Mouse (Mus musculus) E14TG2a.4 (cell line): Measurements from ENCODE around the gene Selenbp1.

Experiments used
- H3K27me3 ChIP-seq: 2 replicates; pipeline ENCODE4 v1.6.1; 2014; ENCODE audit warnings: low read length, control low read depth; ENCODE audit not compliant: insufficient read depth
- H3K36me3 ChIP-seq: 2 replicates; pipeline ENCODE4 v1.6.1; 2014; ENCODE audit warnings: low read length, control low read depth; ENCODE audit not compliant: insufficient read depth
- H3K4me1 ChIP-seq: replicated peaks from 2 replicates; pipeline ENCODE4 v1.6.1; 2014; ENCODE audit warnings: low read depth, low read length, control low read depth
- H3K4me3 ChIP-seq: replicated peaks from 2 replicates; pipeline ENCODE4 v1.5.1; 2014; ENCODE audit warnings: mild to moderate bottlenecking, low read length
- H3K9me3 ChIP-seq: 2 replicates; pipeline ENCODE4 v1.6.1; 2014; ENCODE audit warnings: low read length, control low read depth
- CTCF ChIP-seq: conservative IDR thresholded peaks from 2 replicates; pipeline ENCODE4 v1.5.1; 2014; ENCODE audit warnings: low read length
- NANOG ChIP-seq: IDR thresholded peaks from 2 replicates; pipeline ENCODE4 v1.6.1; 2014; ENCODE audit warnings: borderline replicate concordance, low read length, mixed read lengths
- POU5F1 ChIP-seq: IDR thresholded peaks from 2 replicates; pipeline ENCODE4 v1.6.1; 2014; ENCODE audit warnings: low read length, borderline replicate concordance

Selenbp1 gene

DNA sequence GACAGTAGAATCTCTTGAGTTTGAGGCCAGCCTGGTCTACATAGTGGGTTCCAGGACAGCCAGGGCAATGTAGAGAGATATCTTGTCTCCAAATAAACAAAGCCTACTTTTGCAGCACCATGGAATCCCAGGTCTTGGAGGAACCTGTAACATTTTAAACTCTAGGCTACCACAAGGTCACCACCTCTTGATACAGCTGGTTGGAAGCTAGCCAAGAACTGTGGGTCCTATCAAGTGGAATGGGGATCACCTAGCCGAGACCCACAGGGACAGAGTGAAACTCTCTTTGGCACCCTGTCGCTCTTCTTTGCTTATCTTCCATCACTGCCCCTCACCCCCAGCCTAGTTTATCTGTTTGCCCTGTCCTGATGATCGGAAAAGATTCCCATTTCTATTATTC lies 39.7 kb downstream of the Selenbp1 start:
- Histone ChIP-seq H3K27me3 (no peaks in the 10 kb centered on the region), H3K36me3 (peaks cover 11% of the 10 kb centered on the region), H3K4me3 (no peak overlapping the region), H3K4me1 (peaks cover 35% of the 10 kb centered on the region), H3K9me3 (no peaks in the 10 kb centered on the region)
- no peak for TF ChIP-seq CTCF
- no peak for TF ChIP-seq NANOG
- no peak for TF ChIP-seq POU5F1

DNA sequence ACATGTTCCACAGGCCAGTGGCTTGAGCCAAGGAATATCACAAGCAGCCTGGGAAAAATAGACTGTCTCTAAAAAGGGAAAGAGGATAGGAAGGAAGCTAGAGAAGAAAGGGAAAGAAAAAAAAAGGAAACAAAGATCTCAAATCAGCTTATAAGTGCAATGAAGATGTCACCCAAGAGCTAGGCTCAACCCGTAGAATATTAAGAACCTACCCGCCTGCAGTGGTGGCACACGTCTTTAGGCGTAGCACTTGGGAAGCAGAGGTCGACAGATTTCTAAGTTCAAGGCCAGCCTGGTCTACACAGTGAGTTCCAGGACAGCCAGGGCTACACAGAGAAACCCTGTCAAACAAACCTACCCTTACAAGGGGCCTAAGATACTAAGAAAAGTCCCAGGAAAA lies 40.8 kb downstream of the Selenbp1 start:
- Histone ChIP-seq H3K4me1 (peaks cover 27% of the 10 kb centered on the region), H3K4me3 (peak overlapping the region; percentile 95), H3K9me3 (no peaks in the 10 kb centered on the region), H3K27me3 (no peaks in the 10 kb centered on the region), H3K36me3 (peaks cover 22% of the 10 kb centered on the region)
- TF ChIP-seq CTCF: no peak
- TF ChIP-seq POU5F1: no peak
- TF ChIP-seq NANOG: no peak

DNA sequence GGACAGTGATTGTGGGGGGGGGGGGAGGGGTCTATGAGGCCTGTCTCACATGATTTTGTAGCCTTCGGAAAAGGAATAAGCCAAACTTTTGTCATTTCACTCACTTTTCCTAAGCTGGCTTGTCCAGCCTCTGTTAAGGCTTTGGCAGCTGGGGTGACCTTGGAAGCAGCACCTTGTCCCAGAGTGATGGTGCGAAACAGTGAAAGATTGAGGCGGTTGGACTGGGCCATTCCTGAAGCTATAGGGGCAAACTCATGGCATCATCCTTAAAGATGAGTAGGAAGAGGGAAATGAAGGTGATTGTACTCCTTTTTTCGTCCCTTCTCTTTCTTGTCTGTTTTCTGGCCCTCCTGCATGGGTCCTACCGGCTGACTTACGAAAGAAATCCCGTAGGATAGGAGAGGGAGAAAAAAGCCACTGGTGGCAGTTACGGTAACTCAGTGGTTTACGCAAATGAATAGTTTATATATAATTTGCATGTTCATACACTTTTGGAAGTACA lies 41.2 kb downstream of the Selenbp1 start:
- Histone ChIP-seq H3K36me3 (peaks cover 22% of the 10 kb centered on the region), H3K9me3 (no peaks in the 10 kb centered on the region), H3K27me3 (no peaks in the 10 kb centered on the region), H3K4me3 (peak overlapping the region; percentile 95), H3K4me1 (peaks cover 26% of the 10 kb centered on the region)
- TF ChIP-seq CTCF (no peak), NANOG (no peak), POU5F1 (no peak)

DNA sequence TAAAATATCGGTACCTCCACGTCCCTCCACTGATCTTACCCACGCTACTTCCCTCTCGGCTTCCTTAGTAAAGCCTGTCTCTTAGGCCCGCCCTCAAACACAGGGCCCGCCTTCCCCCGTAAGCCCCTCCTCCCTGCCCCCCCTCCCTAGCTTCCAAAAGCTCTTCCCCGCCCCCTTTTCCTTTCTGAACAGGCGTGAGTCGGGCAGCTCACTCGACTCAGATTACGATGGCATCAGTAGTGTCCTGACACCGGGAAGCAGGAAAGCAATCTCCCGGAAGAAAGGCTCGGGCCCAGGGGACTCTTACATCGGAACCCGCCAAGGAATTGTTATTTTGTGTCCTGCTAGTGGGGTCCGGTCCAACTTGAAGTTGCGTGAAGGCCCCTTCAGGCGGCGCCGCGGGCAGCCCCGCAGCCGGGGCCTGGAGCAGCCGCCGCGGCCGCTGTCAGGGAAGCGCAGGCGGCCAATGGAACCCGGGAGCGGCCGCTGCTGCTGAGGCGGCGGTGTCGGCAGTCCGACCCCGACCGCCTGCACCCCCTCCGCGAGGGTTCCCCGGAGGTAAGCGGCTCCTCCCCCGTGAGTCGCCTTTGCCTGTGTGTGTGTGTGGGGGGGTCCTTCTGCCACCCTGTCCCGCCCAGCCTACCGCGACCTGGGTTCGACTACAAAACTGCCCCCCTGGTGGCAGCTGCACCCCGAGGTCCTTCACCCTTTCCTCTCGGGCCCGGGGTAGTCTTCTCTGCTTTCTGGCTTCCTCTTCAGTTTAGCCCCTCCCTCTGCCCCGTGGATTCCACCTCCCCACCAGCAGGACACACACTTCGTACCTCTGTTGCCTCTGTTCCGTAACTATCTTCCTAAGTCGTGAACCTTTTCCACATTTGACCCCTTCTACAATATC lies 41.9 kb downstream of the Selenbp1 start, which contains the start of gene Pi4kb:
Gene Pi4kb (plus strand): TSS at position 204 of the 895 bp plus-strand sequence.
- Histone ChIP-seq H3K36me3 (peaks cover 27% of the 10 kb centered on the region), H3K27me3 (no peaks in the 10 kb centered on the region), H3K4me1 (peaks cover 26% of the 10 kb centered on the region), H3K9me3 (no peaks in the 10 kb centered on the region), H3K4me3 (peak within 1 kb of the TSS; percentile 95)
- TF ChIP-seq NANOG (no peak), CTCF (0 out of 2 replicates have a peak, but pooled peaks have one; percentile 8), POU5F1 (no peak)

DNA sequence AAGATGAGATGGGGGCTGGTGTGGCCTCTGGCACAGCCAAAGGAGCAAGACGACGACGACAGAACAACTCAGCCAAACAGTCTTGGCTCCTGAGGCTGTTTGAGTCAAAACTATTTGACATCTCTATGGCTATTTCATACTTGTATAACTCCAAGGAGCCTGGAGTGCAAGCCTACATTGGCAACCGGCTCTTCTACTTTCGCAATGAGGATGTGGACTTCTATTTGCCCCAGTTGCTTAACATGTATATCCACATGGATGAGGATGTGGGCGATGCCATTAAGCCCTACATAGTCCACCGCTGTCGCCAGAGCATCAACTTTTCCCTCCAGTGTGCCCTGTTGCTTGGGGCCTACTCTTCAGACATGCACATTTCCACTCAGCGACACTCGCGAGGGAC lies 51.5 kb downstream of the Selenbp1 start:
- H3K27me3 ChIP-seq: no peaks in the 10 kb centered on the region
- peaks cover 32% of the 10 kb centered on the region for H3K4me1 ChIP-seq
- no peak for TF ChIP-seq NANOG
- TF ChIP-seq CTCF: no peak
- TF ChIP-seq POU5F1: no peak
- no peak overlapping the region for H3K4me3 ChIP-seq
- H3K36me3 ChIP-seq: peaks cover 80% of the 10 kb centered on the region
- no peaks in the 10 kb centered on the region for H3K9me3 ChIP-seq

DNA sequence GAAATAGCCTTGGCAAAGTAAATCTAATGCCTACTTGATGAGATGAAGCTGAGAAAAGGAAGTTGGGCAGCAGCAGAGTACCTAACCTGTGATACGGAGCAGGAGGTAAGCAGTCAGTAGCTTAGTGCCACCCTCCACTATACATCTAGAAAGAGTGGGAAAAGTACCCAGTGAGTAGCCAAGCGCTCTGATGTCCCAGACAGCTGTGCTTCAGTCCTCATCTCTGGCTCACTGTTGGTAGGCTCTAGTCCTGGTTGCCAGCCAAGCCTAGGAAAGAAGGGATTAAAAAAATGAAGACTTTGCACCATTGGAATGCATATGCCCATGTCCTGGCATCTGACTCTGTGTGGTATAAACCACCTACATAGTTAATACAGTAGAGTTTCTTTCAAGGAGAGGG lies 52.7 kb downstream of the Selenbp1 start:
- no peaks in the 10 kb centered on the region for H3K27me3 ChIP-seq
- no peaks in the 10 kb centered on the region for H3K9me3 ChIP-seq
- peaks cover 79% of the 10 kb centered on the region for H3K36me3 ChIP-seq
- H3K4me3 ChIP-seq: no peak overlapping the region
- TF ChIP-seq POU5F1: no peak
- no peak for TF ChIP-seq CTCF
- TF ChIP-seq NANOG: no peak
- peaks cover 36% of the 10 kb centered on the region for H3K4me1 ChIP-seq

DNA sequence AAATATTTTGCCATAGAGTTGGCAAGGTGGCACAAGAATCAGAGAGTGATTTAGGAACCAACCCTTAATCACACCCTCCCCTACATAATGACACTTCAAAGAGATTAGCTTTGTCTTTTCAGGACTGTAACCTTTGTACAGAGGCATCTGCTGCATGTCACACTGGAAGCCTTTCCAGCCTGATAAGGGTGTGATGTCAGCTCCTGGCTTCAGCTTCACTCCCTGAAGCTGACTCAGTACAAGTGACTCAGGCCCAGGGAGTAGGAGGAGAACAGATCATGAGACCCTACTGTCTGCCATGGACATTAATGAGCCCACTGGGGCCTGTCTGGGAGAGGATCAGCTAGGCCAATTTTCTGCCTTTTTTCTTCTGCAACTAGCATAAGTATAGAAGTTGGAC lies 54.7 kb downstream of the Selenbp1 start:
- Histone ChIP-seq H3K4me3 (no peak overlapping the region), H3K36me3 (peaks cover 77% of the 10 kb centered on the region), H3K9me3 (no peaks in the 10 kb centered on the region), H3K4me1 (peaks cover 22% of the 10 kb centered on the region), H3K27me3 (no peaks in the 10 kb centered on the region)
- no peak for TF ChIP-seq CTCF
- TF ChIP-seq POU5F1: no peak
- TF ChIP-seq NANOG: no peak

DNA sequence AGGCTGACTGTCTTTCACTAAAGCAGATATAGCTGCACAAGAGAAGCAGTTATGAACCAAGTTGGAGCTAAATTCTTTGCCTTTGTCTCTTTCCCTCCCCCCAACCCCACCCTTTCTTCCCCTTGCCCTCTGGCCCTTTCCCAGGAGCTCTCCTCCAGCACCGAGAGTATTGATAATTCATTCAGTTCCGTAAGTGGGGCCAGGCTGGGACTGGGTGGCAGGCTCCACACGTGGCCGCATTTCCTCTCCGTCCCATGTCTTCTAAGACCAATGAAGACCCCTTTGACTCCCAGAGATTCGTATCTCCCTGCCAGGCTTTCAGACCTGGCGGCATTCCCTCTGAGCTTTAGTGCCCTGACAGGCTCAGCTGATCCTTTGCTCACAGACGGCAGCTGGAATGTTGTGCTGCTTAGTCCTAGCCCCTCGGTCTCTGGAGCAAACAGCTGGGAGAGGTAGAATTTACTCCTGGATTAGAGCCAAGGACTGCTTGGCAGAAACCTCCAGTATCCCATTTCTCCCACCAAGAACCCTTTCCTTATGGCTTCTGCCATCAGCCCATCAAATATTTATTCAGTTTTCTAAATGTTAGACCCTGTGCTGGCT lies 56.4 kb downstream of the Selenbp1 start:
- Histone ChIP-seq H3K9me3 (no peaks in the 10 kb centered on the region), H3K4me3 (no peak overlapping the region), H3K4me1 (peaks cover 17% of the 10 kb centered on the region), H3K27me3 (no peaks in the 10 kb centered on the region), H3K36me3 (peaks cover 79% of the 10 kb centered on the region)
- TF ChIP-seq POU5F1 (no peak), NANOG (no peak), CTCF (no peak)
